Mouse (Mus musculus): ENCODE measurements around the gene Igf2bp3. TPM values are rescaled to one million over a fixed set of nuclear protein-coding genes. Genes with fewer than 3 reads are reported as not detected.

Gene Igf2bp3
- total and polyA plus RNA-seq, 3 experiments = 18.4 to 35.6 (median 22.0) TPM

DNA sequence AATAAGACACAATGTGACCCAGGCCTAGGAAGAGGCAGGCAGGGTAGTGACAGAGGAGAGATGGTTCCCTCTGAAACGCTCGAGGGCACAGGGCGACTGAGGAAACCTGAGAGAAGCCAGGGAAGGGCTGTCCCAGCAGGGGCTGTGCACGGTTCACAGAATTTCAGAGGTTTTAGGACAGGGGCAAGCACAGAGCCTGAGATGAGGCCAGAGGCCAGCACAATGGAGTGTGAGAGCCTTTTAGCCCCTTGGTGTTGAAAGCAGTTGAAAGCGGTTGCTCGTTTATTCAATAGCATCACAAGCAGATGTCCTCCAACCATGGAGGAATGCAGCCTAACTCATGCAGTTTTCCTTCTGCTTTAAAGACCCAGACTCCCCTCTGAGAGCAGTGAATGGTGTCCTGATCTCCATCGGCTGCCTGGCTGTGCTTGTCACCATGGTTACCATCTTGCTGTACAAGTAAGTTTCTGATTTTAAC is 159.5 kb downstream of the Igf2bp3 start:
- dilution Hi-C loops (cut with MboI; ENCODE audit: extremely low pct_ligation_motif_present, extremely low pct_unique_long_range_greater_than_20kb, low sequenced_read_pairs) = no loop called here
- no peak overlapping the region for H3K27ac ChIP-seq (ENCODE audit: insufficient read depth, low read depth)
- H3K9me3 ChIP-seq (replicated peaks; ENCODE audit: low read length) = peaks cover 2% of the 10 kb centered on the region
- H3K4me2 ChIP-seq (ENCODE audit: insufficient read depth, low read depth, poor library complexity, severe bottlenecking) = no peak overlapping the region
- no peaks in the 10 kb centered on the region for H3K36me3 ChIP-seq (replicated peaks in 1 of 2; ENCODE audit: control insufficient read depth in 1 of 2, insufficient read depth in 1 of 2, low read length in 1 of 2)
- H3K4me3 ChIP-seq (replicated peaks in 1 of 3; ENCODE audit: low read depth in 2 of 3, low read length in 2 of 3, poor library complexity in 1 of 3) = no peak overlapping the region
- DNase-seq (ENCODE audit: extremely low read depth) = no peak
- no peak overlapping the region for H3K9ac ChIP-seq (ENCODE audit: insufficient read depth, low read depth)
- H3K27me3 ChIP-seq (replicated peaks) = no peaks in the 10 kb centered on the region
- no peaks in the 10 kb centered on the region for H3K79me2 ChIP-seq (replicated peaks; ENCODE audit: control insufficient read depth, extremely low read depth, insufficient read depth, poor library complexity, severe bottlenecking)
- in situ Hi-C loops (cut with MboI; ENCODE audit: low pct_ligation_motif_present, low pct_unique_long_range_greater_than_20kb, low sequenced_read_pairs) = loop anchor here (10.0 kb wide), 1 partner anchor 190 kb away; no protein-coding TSS in a partner anchor
- no peak for TF ChIP-seq USF2 (conservative IDR thresholded peaks at IDR 0.05; ENCODE audit: low read depth, low read length)
- TF ChIP-seq BHLHE40 (IDR thresholded peaks at IDR 0.05; ENCODE audit: low read depth, low read length) = no peak
- TF ChIP-seq MYC (IDR thresholded peaks at IDR 0.05; ENCODE audit: low read depth, low read length) = no peak
- peaks cover 0 to 3% of the 10 kb centered on the region in 2 experiments; a peak in 2 of 4 replicates for H3K4me1 ChIP-seq (ENCODE audit: control insufficient read depth in 1 of 2, insufficient read depth in 2 of 2)

DNA sequence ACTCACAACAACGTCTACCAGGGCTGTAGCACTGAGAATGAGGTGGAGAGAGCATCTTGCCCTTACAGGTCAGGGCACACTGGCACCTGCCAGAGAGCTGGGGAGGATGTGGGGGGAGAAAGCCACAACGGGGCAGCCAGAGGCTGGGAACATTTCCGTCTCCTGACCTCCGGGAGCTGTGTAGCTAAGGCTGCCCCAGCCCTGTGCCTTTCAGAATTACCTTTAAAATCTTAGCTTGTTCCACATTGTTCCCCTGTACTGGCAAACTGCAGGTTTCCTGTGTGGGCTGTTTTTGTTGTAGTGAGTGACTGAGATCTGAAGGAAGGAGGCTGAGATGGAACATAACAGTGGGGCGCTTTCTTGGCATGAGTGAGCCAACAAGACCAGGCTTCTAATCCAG is 162.6 kb downstream of the Igf2bp3 start:
- no peak overlapping the region for H3K9ac ChIP-seq (ENCODE audit: insufficient read depth, low read depth)
- no peaks in the 10 kb centered on the region for H3K36me3 ChIP-seq (replicated peaks in 1 of 2; ENCODE audit: control insufficient read depth in 1 of 2, insufficient read depth in 1 of 2, low read length in 1 of 2)
- dilution Hi-C loops (cut with MboI; ENCODE audit: extremely low pct_ligation_motif_present, extremely low pct_unique_long_range_greater_than_20kb, low sequenced_read_pairs) (no loop called here), in situ Hi-C loops (cut with MboI; ENCODE audit: low pct_ligation_motif_present, low pct_unique_long_range_greater_than_20kb, low sequenced_read_pairs) (loop anchor here (10.0 kb wide), 1 partner anchor 193 kb away; no protein-coding TSS in a partner anchor)
- no peak overlapping the region for H3K4me3 ChIP-seq (replicated peaks in 1 of 3; ENCODE audit: low read depth in 2 of 3, low read length in 2 of 3, poor library complexity in 1 of 3)
- no peak overlapping the region for H3K27ac ChIP-seq (ENCODE audit: insufficient read depth, low read depth)
- peaks cover 2% of the 10 kb centered on the region for H3K9me3 ChIP-seq (replicated peaks; ENCODE audit: low read length)
- H3K79me2 ChIP-seq (replicated peaks; ENCODE audit: control insufficient read depth, extremely low read depth, insufficient read depth, poor library complexity, severe bottlenecking) = no peaks in the 10 kb centered on the region
- H3K4me1 ChIP-seq (ENCODE audit: control insufficient read depth in 1 of 2, insufficient read depth in 2 of 2) = peaks cover 2 to 15% of the 10 kb centered on the region in 2 experiments; a peak in 3 of 4 replicates
- no peak for TF ChIP-seq ETS1 (conservative IDR thresholded peaks at IDR 0.05; ENCODE audit: low read depth, low read length)
- TF ChIP-seq TCF12 (IDR thresholded peaks at IDR 0.05; ENCODE audit: low read depth, low read length) = no peak
- no peak for TF ChIP-seq POLR2AphosphoS2 (IDR thresholded peaks at IDR 0.05; ENCODE audit: low read depth, low read length)
- no peak for TF ChIP-seq MAFK (IDR thresholded peaks at IDR 0.05; ENCODE audit: insufficient replicate concordance, low read length)
- TF ChIP-seq TBP (conservative IDR thresholded peaks at IDR 0.05; ENCODE audit: low read depth, low read length) = no peak
- no peak for TF ChIP-seq ELF1 (IDR thresholded peaks at IDR 0.05; ENCODE audit: low read depth, low read length)
- no peak for TF ChIP-seq ZC3H11A (IDR thresholded peaks at IDR 0.05; ENCODE audit: low read depth, low read length)
- TF ChIP-seq USF2 (conservative IDR thresholded peaks at IDR 0.05; ENCODE audit: low read depth, low read length) = no peak
- TF ChIP-seq CTCF (conservative IDR thresholded peaks at IDR 0.05 in 1 of 2, IDR thresholded peaks at IDR 0.05 in 1 of 2; ENCODE audit: low read depth in 2 of 2, low read length in 2 of 2) = no peak
- TF ChIP-seq ZNF384 (IDR thresholded peaks at IDR 0.05; ENCODE audit: low read depth, low read length) = no peak
- TF ChIP-seq MAX (IDR thresholded peaks at IDR 0.05; ENCODE audit: low read length) = no peak
- TF ChIP-seq RCOR1 (conservative IDR thresholded peaks at IDR 0.05; ENCODE audit: low read depth, low read length) = no peak
- TF ChIP-seq POLR2A (IDR thresholded peaks at IDR 0.05; ENCODE audit: low read depth, low read length) = no peak
- TF ChIP-seq CHD2 (IDR thresholded peaks at IDR 0.05; ENCODE audit: low read length) = no peak
- TF ChIP-seq MAZ (IDR thresholded peaks at IDR 0.05; ENCODE audit: low read depth, low read length) = no peak
- no peak for TF ChIP-seq UBTF (IDR thresholded peaks at IDR 0.05; ENCODE audit: low read depth, low read length)
- no peak for TF ChIP-seq JUND (conservative IDR thresholded peaks at IDR 0.05; ENCODE audit: low read depth, low read length)
- TF ChIP-seq SIN3A (IDR thresholded peaks at IDR 0.05; ENCODE audit: low read length) = no peak
- TF ChIP-seq EP300 (IDR thresholded peaks at IDR 0.05; ENCODE audit: low read length) = no peak
- no peak overlapping the region for H3K4me2 ChIP-seq (ENCODE audit: insufficient read depth, low read depth, poor library complexity, severe bottlenecking)
- H3K27me3 ChIP-seq (replicated peaks) = no peaks in the 10 kb centered on the region
- DNase-seq (ENCODE audit: extremely low read depth) = no peak
